Mouse (Mus musculus) frontal cortex, postnatal 25 days (tissue): ENCODE results near the gene Slc23a3.

Source experiments
- DNase-seq, 2 experiments: peaks; one replicate each; pipeline ENCODE4 v3.0.0; 2022; ENCODE audit warnings: low spot score in 2 of 2

Gene Slc23a3

DNA sequence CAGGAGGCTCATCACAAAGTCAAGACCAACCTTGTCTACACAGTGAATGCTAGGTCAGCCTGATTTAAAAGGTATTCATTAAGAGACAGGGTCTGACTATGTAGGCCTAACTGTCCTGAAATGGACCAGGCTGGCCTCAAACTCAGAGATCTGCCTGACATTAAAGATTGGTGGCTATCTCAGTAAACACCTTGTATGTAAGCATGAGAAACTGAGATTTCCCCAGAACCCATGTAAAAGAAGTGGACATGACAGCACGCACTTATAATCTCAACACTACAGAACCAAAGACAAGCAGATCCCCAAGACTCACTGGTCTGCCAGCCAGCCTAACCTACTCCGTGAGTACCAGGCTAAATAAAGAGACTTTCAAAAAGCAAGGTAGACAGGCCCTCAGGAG, 4.8 kb upstream of the Slc23a3 start:
- DNase-seq, result no peak

DNA sequence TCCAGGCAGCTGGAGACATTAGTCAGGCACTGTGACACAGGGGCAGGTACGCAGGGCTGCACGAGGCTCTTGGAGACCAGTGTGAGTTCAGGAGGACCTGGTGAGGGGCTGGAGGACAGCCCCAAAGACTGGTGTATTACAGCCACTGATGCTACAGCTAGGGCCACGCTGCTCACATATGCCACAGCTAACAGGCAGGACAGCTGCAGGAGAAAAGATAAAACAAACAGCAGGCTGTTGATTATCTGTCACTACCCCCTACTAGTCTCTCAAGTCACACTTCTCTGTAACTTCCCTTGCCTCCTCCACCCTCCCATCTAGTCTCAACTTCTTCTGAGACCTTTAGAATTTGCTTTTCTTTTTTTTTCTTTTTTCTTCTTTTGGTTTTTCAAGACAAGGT, 3.0 kb upstream of the Slc23a3 start:
- no peak for DNase-seq

- no peak for DNase-seq
Measured at GRCm38 (mm10) chr1:75136293-75136692, 2.6 kb upstream of the Slc23a3 start.

DNA sequence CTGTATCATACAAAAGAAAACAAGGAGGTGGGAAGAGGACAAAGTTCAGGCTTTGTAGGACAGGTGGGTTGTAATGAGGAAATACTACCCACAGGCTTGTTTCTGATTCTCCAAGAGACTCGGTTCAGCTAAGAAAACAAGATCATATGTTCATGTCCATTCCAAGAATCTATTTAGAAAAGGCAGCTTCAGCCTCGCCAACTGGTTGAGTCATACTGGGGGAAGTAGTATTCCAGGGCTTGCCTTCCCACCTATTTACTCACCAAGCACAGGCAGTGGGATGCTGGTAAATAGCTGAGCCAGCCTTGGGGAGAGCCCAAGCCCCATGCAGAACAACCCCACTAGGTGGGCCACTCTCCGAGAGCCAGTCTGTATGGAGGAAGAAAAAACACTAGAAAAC, 5.0 kb downstream of the Slc23a3 start:
- DNase-seq, result no peak

- no peak for DNase-seq
Measured at GRCm38 (mm10) chr1:75125418-75125817, 8.3 kb downstream of the Slc23a3 start.

DNA sequence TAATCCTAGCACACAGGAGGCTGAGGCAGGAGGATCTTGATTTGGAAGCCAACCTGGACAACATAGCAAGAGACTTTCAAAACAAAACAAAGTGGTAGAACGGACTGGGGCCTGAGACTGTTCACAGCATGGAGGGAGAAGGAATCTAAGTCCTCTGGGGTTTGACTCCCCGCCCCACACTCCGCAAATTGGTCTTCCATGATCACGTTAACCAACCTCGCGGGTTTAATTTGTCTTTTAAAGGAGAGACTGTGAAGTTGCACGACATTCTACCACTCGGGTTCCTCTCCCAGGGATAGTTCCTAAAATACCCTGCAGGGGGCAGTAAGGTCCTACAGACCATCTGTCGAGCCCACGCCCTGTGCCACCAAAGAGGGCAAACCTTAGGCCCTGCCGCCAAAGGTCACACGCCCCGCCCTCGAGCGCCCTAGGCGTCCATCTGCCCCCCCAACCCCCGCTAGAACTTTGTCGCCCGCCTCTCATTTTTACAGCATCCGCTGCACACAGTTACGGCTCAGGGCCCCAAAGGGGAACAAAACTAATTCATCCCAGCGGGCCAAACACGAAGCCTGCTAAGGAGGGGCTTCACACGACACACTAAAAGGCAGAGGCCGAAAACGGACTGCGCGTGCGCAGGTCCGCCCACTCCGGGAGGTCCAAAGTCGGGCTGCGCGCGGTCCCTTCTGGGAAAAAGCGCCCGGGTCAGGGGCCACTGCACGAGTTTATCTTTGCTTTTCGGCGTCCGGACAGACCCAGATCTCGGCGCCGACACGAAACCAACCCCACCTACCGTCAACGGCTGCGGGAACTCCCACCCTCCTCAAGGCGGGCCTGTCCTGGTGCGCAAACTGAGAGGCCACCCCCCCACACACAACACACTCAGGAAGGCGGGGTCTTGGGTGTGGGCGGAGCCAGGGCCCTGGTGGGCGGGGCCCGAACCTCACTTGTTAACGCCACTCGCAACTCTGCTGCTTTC, 9.1 kb downstream of the Slc23a3 start, which contains the start of gene Nhej1:
Gene Nhej1, minus strand, starts transcription at position 855 of the 976 bp plus-strand sequence.
- DNase-seq, result peak; percentile 71 to 86

- DNase-seq, result no peak
Measured at GRCm38 (mm10) chr1:75122211-75122610, 11.5 kb downstream of the Slc23a3 start.
